In the genomic region with DNA sequence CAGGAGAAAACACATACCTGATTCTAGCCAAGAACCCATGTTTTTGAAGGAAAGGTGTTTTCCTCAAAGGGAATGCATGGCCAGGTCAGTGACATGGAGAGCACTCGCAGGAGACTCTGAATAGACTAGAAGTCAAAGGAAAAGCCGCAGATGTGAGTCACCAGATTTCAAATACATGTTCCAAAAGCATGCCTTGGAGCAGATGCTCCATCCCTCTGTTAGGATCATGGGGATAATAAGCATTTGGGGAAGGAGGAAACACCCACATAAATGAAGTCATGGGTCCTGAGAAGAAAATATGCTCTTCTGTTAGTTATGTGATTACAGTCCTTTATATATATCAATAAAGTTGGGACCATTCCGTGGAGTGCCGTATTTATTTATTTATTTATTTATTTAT, we compare ENCODE assay signal across 25 mouse cellular contexts. TPM values are rescaled to one million over a fixed set of nuclear protein-coding genes. Genes with fewer than 3 reads are reported as not detected.
DNase-seq lines count a peak whose midpoint lies in the region; ATAC-seq and TF ChIP-seq lines count a peak whose summit lies in the region.
"Had no signal": no experiment of that assay in that cellular context is flagged by ENCODE, and none has a peak within 500 bp of the region (broad histone marks: within the 10 kb centered on the region; RNA-seq: fewer than 3 reads in every experiment).

No protein-coding gene starts in this region.

- H3K36me3 ChIP-seq in forebrain, postnatal 0 days (ENCODE audit: insufficient read depth) = no peaks in the 10 kb centered on the region
- H3K36me3 ChIP-seq: forebrain, embryonic 10.5 days; heart, embryonic 12.5 days; heart, embryonic 15.5 days; hindbrain, embryonic 10.5 days; hindbrain, embryonic 13.5 days had no signal

- DNase-seq in layer of hippocampus, adult 18-20 months (ENCODE audit: low spot score in 2 of 2) = peak; percentile 42 to 65
- no peak for DNase-seq in layer of hippocampus, postnatal 25 days (ENCODE audit: extremely low spot score in 1 of 2, low spot score in 1 of 2)
- DNase-seq in layer of hippocampus, adult 2 months (ENCODE audit: low spot score in 2 of 2) = peak; percentile 27 to 60
- peak; percentile 16 for DNase-seq in layer of hippocampus, adult 9-10 months (ENCODE audit: low spot score)
- DNase-seq in telencephalon, adult 2 months (ENCODE audit: low read depth, low spot score) = peak; percentile 43
- DNase-seq in ovary, postnatal 14 days (ENCODE audit: low spot score) = no peak
- DNase-seq in forebrain, postnatal 0 days = no peak
- DNase-seq: adrenal gland, adult 8-10 months; adrenal gland, postnatal 25 days; cerebellum, adult 18-20 months; cerebellum, adult 9-10 months; cerebellum, postnatal 14 days; gastrocnemius, adult 2 months; gastrocnemius, postnatal 14 days; heart, adult 11 months; heart, postnatal 10 days; heart, postnatal 36 days had no signal

- no peaks in the 10 kb centered on the region for H3K9me3 ChIP-seq in forebrain, postnatal 0 days (ENCODE audit: low read length)
- H3K9me3 ChIP-seq: forebrain, embryonic 10.5 days; heart, embryonic 12.5 days; heart, embryonic 15.5 days; hindbrain, embryonic 10.5 days; hindbrain, embryonic 13.5 days had no signal

- no peak overlapping the region for H3K4me2 ChIP-seq in forebrain, postnatal 0 days (ENCODE audit: low read depth)
- H3K4me2 ChIP-seq: heart, embryonic 12.5 days; heart, embryonic 15.5 days; hindbrain, embryonic 13.5 days had no signal

- 89% methylated on average over 4 of the region's 4 CpGs for WGBS in forebrain, postnatal 0 days

- no peak overlapping the region for H3K4me3 ChIP-seq in layer of hippocampus, adult 2 months
- no peak overlapping the region for H3K4me3 ChIP-seq in forebrain, postnatal 0 days (ENCODE audit: low read depth, low read length)
- H3K4me3 ChIP-seq: forebrain, embryonic 10.5 days; gastrocnemius, adult 2 months; heart, embryonic 12.5 days; heart, embryonic 15.5 days; hindbrain, embryonic 10.5 days; hindbrain, embryonic 13.5 days had no signal

- no peak overlapping the region for H3K27ac ChIP-seq in layer of hippocampus, adult 2 months
- no peak overlapping the region for H3K27ac ChIP-seq in forebrain, postnatal 0 days (ENCODE audit: low read depth, low read length)
- H3K27ac ChIP-seq: forebrain, embryonic 10.5 days; gastrocnemius, adult 2 months; heart, embryonic 15.5 days; hindbrain, embryonic 10.5 days; hindbrain, embryonic 13.5 days had no signal

- no peaks in the 10 kb centered on the region for H3K4me1 ChIP-seq in forebrain, postnatal 0 days (ENCODE audit: insufficient read depth)
- H3K4me1 ChIP-seq: heart, embryonic 12.5 days; heart, embryonic 15.5 days; hindbrain, embryonic 10.5 days; hindbrain, embryonic 13.5 days had no signal

- no peak overlapping the region for H3K9ac ChIP-seq in forebrain, postnatal 0 days
- H3K9ac ChIP-seq: heart, embryonic 12.5 days; heart, embryonic 15.5 days; hindbrain, embryonic 13.5 days had no signal

- H3K27me3 ChIP-seq in forebrain, postnatal 0 days (ENCODE audit: insufficient read depth, low read length) = no peaks in the 10 kb centered on the region
- H3K27me3 ChIP-seq: hindbrain, embryonic 13.5 days had no signal

- ATAC-seq in forebrain, postnatal 0 days = no peak
- ATAC-seq: CD4-positive, CD25-positive, alpha-beta regulatory T cell, adult 4 months; forebrain, embryonic 14.5 days; hindbrain, embryonic 16.5 days had no signal

- no peak for TF ChIP-seq CTCF in layer of hippocampus, adult 2 months (conservative IDR thresholded peaks at IDR 0.05)
- no peak for TF ChIP-seq CTCF in forebrain, postnatal 0 days (IDR thresholded peaks at IDR 0.05; ENCODE audit: low read depth)

RNA-seq across cellular contexts. Expression of gene Fam241a, which starts 58.7 kb away (rescaled TPM):
- total RNA-seq in layer of hippocampus, adult 18-20 months (2021) = 1 to 10 TPM; 1.9 to 3.0 TPM
- total RNA-seq in layer of hippocampus, postnatal 25 days (2021) = 1 to 10 TPM; 3.1 TPM
- 1 to 10 TPM; 1.9 to 2.3 TPM for total RNA-seq in layer of hippocampus, adult 2 months (2021)
- 7.4 and 15.5 TPM in 2 replicates for total RNA-seq in forebrain, postnatal 0 days (2014; rRNA removed)
- polyA plus RNA-seq in forebrain, postnatal 0 days (2015; fragmentation: Nextera tagmentation; extraction: Ambion mirVana) = 12.4 and 13.7 TPM in 2 replicates

Comparison
In these comparisons a context has a peak if more than half of its experiments do, and no peak if none do; other contexts are left out.
1. DNase-seq: peak in layer of hippocampus, adult 18-20 months (2 of 2), layer of hippocampus, adult 2 months (2 of 2), layer of hippocampus, adult 9-10 months (single experiment) and telencephalon, adult 2 months (single experiment); none in layer of hippocampus, postnatal 25 days (0 of 2), ovary, postnatal 14 days (single experiment) and forebrain, postnatal 0 days (single experiment).